ENCODE assay signal across 26 mouse cellular contexts in genomic region chr2:117388121-117388520, GRCm38 (mm10). TPM values are rescaled to one million over a fixed set of nuclear protein-coding genes. Genes with fewer than 3 reads are reported as not detected.
DNase-seq lines count a peak whose midpoint lies in the region; ATAC-seq and TF ChIP-seq lines count a peak whose summit lies in the region.
"Had no signal": no experiment of that assay in that cellular context is flagged by ENCODE, and none has a peak within 500 bp of the region (broad histone marks: within the 10 kb centered on the region; RNA-seq: fewer than 3 reads in every experiment).

No protein-coding gene starts in this region.

- DNase-seq in frontal cortex, postnatal 14 days (ENCODE audit: low spot score in 2 of 2), result no peak
- peak in 1 of 2 experiments; percentile 36 for DNase-seq in left cerebral cortex, adult 2 months (ENCODE audit: extremely low spot score in 1 of 2, low spot score in 2 of 2)
- DNase-seq in left cerebral cortex, postnatal 4 days, result no peak
- peak; percentile 17 for DNase-seq in right cerebral cortex, postnatal 25 days
- no peak for DNase-seq in right cerebral cortex, postnatal 14 days
- DNase-seq in left cerebral cortex, postnatal 36 days (ENCODE audit: low spot score in 2 of 2), result peak; percentile 34 to 35
- DNase-seq in adrenal gland, postnatal 25 days, result no peak
- DNase-seq: adrenal gland, adult 8-10 months; adrenal gland, postnatal 36 days; cerebellum, adult 11 months; cerebellum, adult 8-10 months; cerebellum, postnatal 10 days; cerebellum, postnatal 36 days; gastrocnemius, postnatal 25 days; heart, adult 18-20 months; heart, postnatal 10 days; heart, postnatal 36 days had no signal

- intact Hi-C loops in left cerebral cortex, adult 2 months (cut with DNase I), result loop anchor here (5.0 to 10.0 kb wide), 2 partner anchors 373 to 486 kb away; no protein-coding TSS in a partner anchor
- intact Hi-C loops in left cerebral cortex, postnatal 4 days (cut with DNase I), result no loop called here
- intact Hi-C loops in left cerebral cortex, postnatal 36 days (cut with DNase I), result loop anchor here (5.0 to 10.0 kb wide), 2 partner anchors 49 to 83 kb away; no protein-coding TSS in a partner anchor

- ATAC-seq in frontal cortex, adult (ENCODE audit: low TSS enrichment), result peak; percentile 41
- ATAC-seq: activated CD4-positive, CD25-positive, alpha-beta regulatory T cell, adult 4 months; forebrain, embryonic 13.5 days; forebrain, embryonic 16.5 days had no signal

- peak overlapping the region; percentile 72 for H3K27ac ChIP-seq in left cerebral cortex, adult 2 months
- H3K27ac ChIP-seq: forebrain, embryonic 10.5 days; forebrain, embryonic 13.5 days; heart, embryonic 15.5 days; hindbrain, embryonic 14.5 days; hindbrain, postnatal 0 days had no signal

- no peak for TF ChIP-seq CTCF in left cerebral cortex, adult 2 months (IDR thresholded peaks at IDR 0.05)

- H3K4me3 ChIP-seq in left cerebral cortex, adult 2 months, result no peak overlapping the region
- H3K4me3 ChIP-seq: forebrain, embryonic 10.5 days; forebrain, embryonic 13.5 days; heart, embryonic 12.5 days; heart, embryonic 15.5 days had no signal

RNA-seq across cellular contexts. Expression of gene Rasgrp1, which starts 45.3 kb away (rescaled TPM):
- 100 to 1,000 TPM; 311 to 322 TPM for total RNA-seq in left cerebral cortex, adult 2 months (2021)
- 10 to 100 TPM; 30.3 to 35.2 TPM for total RNA-seq in left cerebral cortex, postnatal 4 days (2021)
- total RNA-seq in left cerebral cortex, postnatal 36 days (2021), result 100 to 1,000 TPM; 330 to 351 TPM
- 0.19 and 0.49 TPM in 2 replicates for total RNA-seq in adrenal gland, postnatal 25 days (2021)

Comparison
In these comparisons a context has a peak if more than half of its experiments do, and no peak if none do; other contexts are left out.
1. DNase-seq: peak in right cerebral cortex, postnatal 25 days (single experiment) and left cerebral cortex, postnatal 36 days (2 of 2); none in frontal cortex, postnatal 14 days (0 of 2), left cerebral cortex, postnatal 4 days (single experiment), right cerebral cortex, postnatal 14 days (single experiment) and adrenal gland, postnatal 25 days (single experiment).
2. RNA of gene Rasgrp1, which starts 45.3 kb away (total RNA-seq): 330 to 351 TPM in left cerebral cortex, postnatal 36 days, 311 to 322 TPM in left cerebral cortex, adult 2 months and 30.3 to 35.2 TPM in left cerebral cortex, postnatal 4 days; 0.19 to 0.49 TPM in adrenal gland, postnatal 25 days; every median in the first group is over 10 times any median in the second.